Mouse (Mus musculus) liver, embryonic 13.5 days (tissue): ENCODE results near the gene Olfr869. TPM values are rescaled to one million over a fixed set of nuclear protein-coding genes. Genes with fewer than 3 reads are reported as not detected.

Source experiments
- ATAC-seq: fragments of 200-750 bp; cut with Nextera tagmentation; 2 replicates; pipeline ENCODE4 v1.8.0; 2017; ENCODE audit warnings: low read depth, mild to moderate bottlenecking, moderate number of reproducible peaks, moderate library complexity
- DNase-seq: peaks from one replicate; pipeline ENCODE4 v3.0.0; 2022
- H3K27ac ChIP-seq: fragments of 300-500 bp; sonication (generic); 2 replicates; pipeline ENCODE4 v1.5.1; 2015; ENCODE audit warnings: moderate library complexity, mild to moderate bottlenecking, inconsistent platforms
- H3K27me3 ChIP-seq: fragments of 300-500 bp; sonication (generic); 2 replicates; pipeline ENCODE4 v1.6.1; 2015; ENCODE audit warnings: mild to moderate bottlenecking, inconsistent platforms
- H3K36me3 ChIP-seq: fragments of 300-500 bp; sonication (generic); 2 replicates; pipeline ENCODE4 v1.6.1; 2015; ENCODE audit warnings: mild to moderate bottlenecking, inconsistent platforms
- H3K4me1 ChIP-seq: fragments of 300-500 bp; sonication (generic); replicated peaks from 2 replicates; pipeline ENCODE4 v1.6.1; 2015; ENCODE audit warnings: inconsistent platforms
- H3K4me2 ChIP-seq: fragments of 300-500 bp; sonication (generic); 2 replicates; pipeline ENCODE4 v1.6.1; 2015; ENCODE audit warnings: inconsistent platforms, mild to moderate bottlenecking, moderate library complexity
- H3K4me3 ChIP-seq: fragments of 300-500 bp; sonication (generic); replicated peaks from 2 replicates; pipeline ENCODE4 v1.5.1; 2015; ENCODE audit warnings: mild to moderate bottlenecking, inconsistent platforms
- H3K9ac ChIP-seq: fragments of 300-500 bp; sonication (generic); 2 replicates; pipeline ENCODE4 v1.6.1; 2015; ENCODE audit warnings: mild to moderate bottlenecking, inconsistent platforms
- H3K9me3 ChIP-seq: fragments of 300-500 bp; sonication (generic); replicated peaks from 2 replicates; pipeline ENCODE4 v1.6.1; 2016; ENCODE audit warnings: inconsistent platforms
- WGBS: fragments of 180-500 bp; shearing (Covaris S2); methylation state at CpG from one replicate; pipeline ENCODE4 v1.1.7; 2015; ENCODE audit not compliant: insufficient replicate concordance; 5-methylcytosine and 5-hydroxymethylcytosine counted together
- polyA plus RNA-seq: library from polyadenylated mRNA; unstranded; fragments of >200 nt; fragmentation: Nextera tagmentation; extraction: Ambion mirVana; gene quantifications from 2 replicates; pipeline ENCODE4 v1.2.1, GENCODE M21; 2015

Gene Olfr869
- polyA plus RNA-seq, result not detected in 2 replicates

DNA sequence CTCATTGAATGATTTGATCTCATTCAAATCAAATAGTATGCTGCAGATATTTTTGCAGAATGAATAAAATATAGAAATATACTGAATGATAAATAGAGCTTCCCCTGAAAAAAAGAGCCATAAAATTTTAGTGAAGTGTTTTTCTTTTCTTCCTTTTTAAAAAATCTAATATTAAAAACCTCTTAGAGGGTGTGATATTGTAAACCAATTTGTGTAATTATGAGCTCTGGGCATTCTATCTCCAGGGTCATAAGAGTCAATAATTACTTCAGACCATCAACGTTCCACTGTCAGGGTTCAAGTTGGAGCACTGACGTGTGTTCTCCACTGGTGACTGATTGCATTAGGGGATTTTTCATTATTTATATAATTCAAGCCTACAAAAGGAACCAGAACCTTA is at the start of gene Olfr869:
Gene Olfr869 (plus strand): TSS at position 301 of the 400 bp plus-strand sequence.
- no peak for DNase-seq

DNA sequence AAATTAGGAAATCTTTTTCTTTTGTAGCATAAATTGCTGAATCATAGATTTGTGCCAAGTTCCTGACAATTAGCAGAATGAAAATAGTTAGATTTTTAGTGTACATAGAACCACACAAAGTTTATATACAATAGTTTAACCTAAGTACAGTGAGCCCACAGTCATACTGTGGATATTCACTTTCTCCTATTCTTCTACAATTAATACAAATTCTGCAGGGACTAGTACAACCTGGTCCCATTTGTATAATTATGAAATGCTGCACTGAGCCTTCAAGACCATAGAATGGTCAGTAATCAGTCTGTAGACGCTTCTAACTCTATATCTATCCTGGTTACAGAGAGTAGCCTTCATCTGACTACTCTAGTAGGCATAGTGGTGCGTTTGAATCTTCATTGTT is 30.5 kb upstream of the Olfr869 start, which contains the start of gene Olfr868:
Gene Olfr868 (plus strand): TSS at position 301 of the 400 bp plus-strand sequence.
- DNase-seq (no peak), ATAC-seq (no peak)
- 18% methylated on average over 2 of the region's 2 CpGs for whole genome bisulfite sequencing
- Histone ChIP-seq H3K27ac (no peak within 1 kb of the TSS), H3K27me3 (no peaks in the 10 kb centered on the region), H3K4me2 (no peak within 1 kb of the TSS), H3K9ac (no peak within 1 kb of the TSS), H3K36me3 (no peaks in the 10 kb centered on the region), H3K9me3 (0 out of 2 replicates have a peak, but pooled peaks cover 2% of the 10 kb centered on the region), H3K4me3 (no peak within 1 kb of the TSS), H3K4me1 (no peaks in the 10 kb centered on the region)

More for the DNA sequence above, at the start of gene Olfr869:
- no peaks in the 10 kb centered on the region for H3K4me1 ChIP-seq
- no peak within 1 kb of the TSS for H3K27ac ChIP-seq
- 53% methylated on average over 2 of the region's 2 CpGs for WGBS
- H3K36me3 ChIP-seq, result no peaks in the 10 kb centered on the region
- no peak within 1 kb of the TSS for H3K4me2 ChIP-seq
- H3K9me3 ChIP-seq, result no peaks in the 10 kb centered on the region
- no peaks in the 10 kb centered on the region for H3K27me3 ChIP-seq
- no peak within 1 kb of the TSS for H3K4me3 ChIP-seq
- no peak within 1 kb of the TSS for H3K9ac ChIP-seq
- no peak for ATAC-seq

DNA sequence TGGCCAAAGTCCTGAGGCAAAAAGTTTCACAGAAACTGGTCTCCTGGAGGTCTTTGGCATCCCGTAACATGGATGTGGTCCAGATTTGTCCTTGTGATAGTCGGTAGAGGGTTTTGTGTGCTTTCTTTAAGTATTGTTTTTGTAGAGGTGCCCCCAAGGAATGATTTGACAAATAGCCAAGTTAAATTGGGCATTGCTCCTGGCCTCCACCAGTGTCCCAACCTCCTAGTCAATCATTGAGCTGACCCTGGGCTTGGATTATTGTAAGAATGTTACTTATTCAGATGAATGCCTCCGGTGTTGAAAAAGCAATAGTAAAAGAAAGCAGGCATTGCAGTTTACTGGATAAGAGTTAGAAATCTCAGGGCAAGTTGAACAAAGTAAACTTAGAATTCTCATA is 20.9 kb downstream of the Olfr869 start:
- no peaks in the 10 kb centered on the region for H3K36me3 ChIP-seq
- no peaks in the 10 kb centered on the region for H3K4me1 ChIP-seq
- H3K27ac ChIP-seq, result no peak overlapping the region
- no peak for DNase-seq
- H3K4me3 ChIP-seq, result no peak overlapping the region
- no peak overlapping the region for H3K9ac ChIP-seq
- H3K9me3 ChIP-seq, result no peaks in the 10 kb centered on the region
- H3K27me3 ChIP-seq, result no peaks in the 10 kb centered on the region
- 65% methylated on average over 3 of the region's 3 CpGs for WGBS
- ATAC-seq, result no peak
- H3K4me2 ChIP-seq, result no peak overlapping the region

DNA sequence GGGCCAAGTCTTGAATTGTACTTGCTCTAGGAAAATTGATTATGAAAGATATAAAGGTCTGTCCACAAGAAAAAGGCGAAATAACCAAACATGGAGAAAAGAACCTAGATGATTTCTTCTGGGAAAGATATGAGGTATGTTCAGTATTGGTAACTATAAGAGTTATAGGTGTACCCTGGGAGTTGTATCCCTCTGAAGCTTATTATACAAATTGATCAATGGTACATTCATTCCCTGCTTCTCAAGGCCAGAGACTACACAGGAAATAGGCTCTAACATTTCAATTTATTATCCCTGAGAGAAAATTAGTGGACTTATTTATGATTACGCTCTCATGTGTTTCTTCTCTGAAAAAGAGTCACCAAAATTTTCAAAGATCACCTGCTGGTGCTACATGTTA is 45.1 kb downstream of the Olfr869 start, which contains the start of gene Olfr870:
Gene Olfr870 (minus strand): TSS at position 101 of the 400 bp plus-strand sequence.
- no peak within 1 kb of the TSS for H3K4me2 ChIP-seq
- H3K4me3 ChIP-seq, result no peak within 1 kb of the TSS
- no peak within 1 kb of the TSS for H3K27ac ChIP-seq
- no peaks in the 10 kb centered on the region for H3K4me1 ChIP-seq
- H3K27me3 ChIP-seq, result no peaks in the 10 kb centered on the region
- WGBS, result 50% methylated on average over 2 of the region's 2 CpGs
- ATAC-seq, result no peak
- no peaks in the 10 kb centered on the region for H3K36me3 ChIP-seq
- no peak for DNase-seq
- H3K9me3 ChIP-seq, result no peaks in the 10 kb centered on the region
- H3K9ac ChIP-seq, result no peak within 1 kb of the TSS

DNA sequence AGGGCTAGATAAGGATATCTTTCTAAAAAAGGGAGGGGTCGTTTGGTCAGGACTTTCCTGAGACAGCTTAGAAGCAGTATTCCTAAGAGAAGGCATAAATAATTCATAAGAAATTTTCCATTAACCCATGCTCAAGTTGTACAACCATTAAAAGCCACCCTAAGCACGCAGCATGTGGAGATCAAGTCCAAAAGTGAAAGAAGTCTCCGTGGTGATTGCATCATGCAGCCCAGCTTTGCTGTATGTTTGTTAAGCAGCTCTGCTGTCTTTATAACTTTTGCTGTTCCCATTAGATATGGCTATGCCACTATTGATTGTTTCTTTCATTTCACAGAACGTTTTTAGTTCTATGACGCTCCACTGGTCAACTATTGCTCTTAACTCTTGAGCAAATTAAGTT is 50.7 kb downstream of the Olfr869 start:
- Histone ChIP-seq H3K27me3 (no peaks in the 10 kb centered on the region), H3K9ac (no peak overlapping the region), H3K4me3 (no peak overlapping the region), H3K27ac (no peak overlapping the region), H3K4me2 (no peak overlapping the region), H3K4me1 (no peaks in the 10 kb centered on the region), H3K36me3 (no peaks in the 10 kb centered on the region), H3K9me3 (no peaks in the 10 kb centered on the region)
- ATAC-seq (no peak), DNase-seq (no peak)
- WGBS, result 47% methylated on average over 5 of the region's 5 CpGs

Other genes starting within 250 kb of the Olfr869 start
- gene Olfr862, start 241.0 kb upstream of the Olfr869 start, polyA plus RNA-seq, result not detected in 2 replicates
- 0.20 and 0.21 TPM in 2 replicates for gene Olfr77, start 212.1 kb upstream of the Olfr869 start, polyA plus RNA-seq
- not detected in 2 replicates for gene Olfr866, start 101.0 kb upstream of the Olfr869 start, polyA plus RNA-seq
- gene Olfr867, start 71.4 kb upstream of the Olfr869 start, polyA plus RNA-seq, result not detected in 2 replicates
- not detected in 2 replicates for gene Olfr868, start 30.4 kb upstream of the Olfr869 start, polyA plus RNA-seq
- not detected in 2 replicates for gene Olfr870, start 45.0 kb downstream of the Olfr869 start, polyA plus RNA-seq
- not detected in 2 replicates for gene Olfr871, start 83.2 kb downstream of the Olfr869 start, polyA plus RNA-seq
- not detected in 2 replicates for gene Olfr872, start 108.1 kb downstream of the Olfr869 start, polyA plus RNA-seq
- gene Olfr39, start 153.3 kb downstream of the Olfr869 start, polyA plus RNA-seq, result not detected in 2 replicates
- gene Olfr873, start 169.5 kb downstream of the Olfr869 start, polyA plus RNA-seq, result not detected in 2 replicates
- gene Olfr18, start 207.1 kb downstream of the Olfr869 start, polyA plus RNA-seq, result not detected in 2 replicates